Mouse (Mus musculus) adrenal gland, adult 8-10 months (tissue): ENCODE measurements around the gene Wsb2. TPM values are rescaled to one million over a fixed set of nuclear protein-coding genes. Genes with fewer than 3 reads are reported as not detected.
"Not testable (repeated sequence)": the region's sequence is repeated elsewhere in the genome, so short reads cannot be mapped to it uniquely, and the experiment has no call there.

Source experiments
- DNase-seq: peaks from one replicate; pipeline ENCODE4 v3.0.0; 2022
- total RNA-seq, 4 experiments: library from RNA; stranded (reverse); gene quantifications; 2 replicates each; pipeline ENCODE4 v1.2.4; 2022

The Wsb2 gene
- total RNA-seq, result 100 to 1,000 TPM; 138 to 152 (median 146) TPM

DNA sequence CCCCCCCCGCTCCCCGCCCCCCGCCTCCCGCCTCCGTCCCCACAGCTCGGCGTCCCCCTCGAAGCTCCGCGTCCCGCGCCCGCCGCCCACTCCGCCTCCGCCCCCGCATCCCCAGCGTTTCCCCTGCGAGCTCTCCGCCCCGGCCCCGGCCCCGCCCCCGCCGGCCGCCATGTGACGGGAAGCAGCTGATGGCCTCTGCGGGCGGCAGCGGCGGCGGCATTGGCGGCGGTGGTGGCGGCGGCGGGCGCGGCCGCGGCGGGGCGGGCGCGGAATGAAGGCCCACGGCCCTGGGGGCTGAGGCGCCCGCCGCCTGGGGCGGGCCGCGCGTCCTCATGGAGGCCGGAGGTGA lies at the start of gene Wsb2:
TSS of gene Wsb2 (plus strand) at position 176 of the 349 bp plus-strand sequence.
- peak; percentile 75 for DNase-seq

DNA sequence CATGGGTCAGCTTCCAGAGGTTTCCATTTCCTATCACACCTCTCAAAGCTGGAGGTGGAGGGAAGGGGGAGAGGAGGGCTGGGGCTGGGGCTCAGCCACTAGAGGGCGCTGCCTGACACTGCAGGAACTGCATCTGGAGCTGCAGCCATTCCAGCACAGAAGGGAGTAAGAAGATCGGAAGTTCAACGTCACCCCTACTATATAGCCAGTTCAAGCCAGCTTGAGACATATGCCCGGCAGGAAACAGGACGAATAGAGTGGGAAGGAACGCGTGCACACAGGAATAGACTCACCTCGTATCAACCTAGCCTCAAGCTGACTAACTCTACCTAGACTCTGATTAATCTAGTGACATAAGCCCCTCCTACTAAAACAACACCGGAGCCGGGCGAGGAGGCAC lies 49.4 kb upstream of the Wsb2 start:
- DNase-seq, result peak; percentile 58

- peak; percentile 56 for DNase-seq
Observed at GRCm38 (mm10) chr5:117313420-117313819, 43.7 kb upstream of the Wsb2 start.

- DNase-seq, result no peak
Observed at GRCm38 (mm10) chr5:117313909-117314308, 43.2 kb upstream of the Wsb2 start.

DNA sequence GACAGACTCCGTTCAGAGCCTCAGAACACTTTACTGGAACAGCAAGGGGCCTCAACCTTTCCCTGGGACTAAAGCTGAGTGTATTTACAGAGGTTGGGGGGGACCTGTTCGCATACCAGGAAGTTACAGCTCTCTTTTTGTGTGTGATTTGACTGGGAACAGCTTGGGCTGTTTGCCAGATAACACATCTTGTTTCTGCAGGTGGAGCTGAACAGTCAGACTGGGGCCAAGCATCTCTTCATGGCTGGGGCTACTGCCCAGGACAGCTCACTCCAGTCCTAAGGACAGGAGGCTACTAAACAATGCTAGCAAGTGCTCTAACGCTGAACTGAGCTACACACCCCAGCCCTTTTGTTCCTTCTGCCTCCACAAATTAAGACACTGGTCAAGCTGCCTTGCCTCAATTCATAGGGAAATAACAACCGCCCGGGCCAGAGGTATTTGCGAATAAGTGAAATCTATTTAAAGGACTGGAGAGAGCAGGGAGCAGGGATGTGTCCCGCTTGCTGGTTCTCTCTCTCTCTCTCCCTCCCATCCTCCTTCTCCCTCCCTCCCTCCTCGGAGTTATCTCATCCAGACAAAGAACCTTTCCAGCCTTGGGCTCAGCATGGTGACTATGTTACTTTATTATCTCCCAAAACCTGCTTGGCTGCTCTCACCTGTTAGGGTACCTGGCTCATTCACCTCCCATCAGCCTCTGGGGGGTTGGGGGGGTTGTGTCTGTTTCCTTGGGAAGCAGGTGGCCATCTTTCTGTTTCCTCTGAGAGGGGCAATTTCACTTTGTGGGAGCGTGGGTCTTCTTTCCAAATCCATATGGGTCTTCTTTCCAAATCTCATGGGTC lies 42.3 kb upstream of the Wsb2 start:
- DNase-seq, result no peak

GRCm38 (mm10) chr5:117318741-117319629 lies 38.1 kb upstream of the Wsb2 start, which contains the start of gene Vsig10:
Gene Vsig10, plus strand, starts transcription at chr5:117319083.
- DNase-seq, result peak; percentile 68

GRCm38 (mm10) chr5:117323751-117324150 lies 33.4 kb upstream of the Wsb2 start:
- DNase-seq, result no peak

- DNase-seq, result no peak
Observed at GRCm38 (mm10) chr5:117326408-117326807, 30.7 kb upstream of the Wsb2 start.

DNA sequence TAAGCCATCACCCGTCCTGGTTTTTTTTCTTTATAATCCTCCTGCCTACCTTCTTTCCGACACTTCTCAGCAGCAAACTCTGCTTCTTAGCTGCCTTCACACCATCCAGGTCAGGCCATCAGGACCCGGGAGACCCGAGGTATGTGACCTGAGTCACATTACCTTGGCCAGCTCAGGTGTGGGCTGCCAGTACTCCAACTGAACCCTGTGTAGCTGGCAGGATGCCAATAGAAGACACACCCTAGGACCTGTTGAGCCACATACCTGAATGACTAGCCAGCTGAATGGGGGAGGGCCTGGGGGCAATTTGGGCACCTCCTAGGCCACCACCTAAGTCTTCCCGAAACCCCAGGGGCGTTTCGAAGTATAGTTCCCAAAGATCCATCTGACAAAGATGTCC lies 26.6 kb upstream of the Wsb2 start:
- no peak for DNase-seq

GRCm38 (mm10) chr5:117337999-117338398 lies 19.1 kb upstream of the Wsb2 start:
- no peak for DNase-seq

DNA sequence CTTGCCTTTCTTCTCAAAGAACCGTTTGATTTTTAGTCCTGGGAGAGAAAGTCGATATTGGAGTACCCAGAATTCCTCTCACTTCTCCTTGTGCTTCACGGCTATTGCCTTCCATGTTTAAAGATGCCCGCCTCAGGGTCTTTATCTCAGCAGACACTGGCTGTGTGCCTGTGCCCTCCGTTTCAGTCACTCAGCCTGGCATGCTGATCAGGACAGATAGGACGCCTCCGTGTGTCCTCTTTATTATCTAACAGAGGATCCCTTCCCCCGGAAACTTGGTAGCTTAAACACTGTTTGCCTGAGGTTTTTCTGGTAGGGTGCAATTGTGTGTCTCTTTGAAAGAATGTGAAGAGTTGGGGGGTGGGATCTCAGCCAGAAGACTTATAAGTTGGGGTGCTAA lies 18.6 kb upstream of the Wsb2 start:
- no peak for DNase-seq

DNA sequence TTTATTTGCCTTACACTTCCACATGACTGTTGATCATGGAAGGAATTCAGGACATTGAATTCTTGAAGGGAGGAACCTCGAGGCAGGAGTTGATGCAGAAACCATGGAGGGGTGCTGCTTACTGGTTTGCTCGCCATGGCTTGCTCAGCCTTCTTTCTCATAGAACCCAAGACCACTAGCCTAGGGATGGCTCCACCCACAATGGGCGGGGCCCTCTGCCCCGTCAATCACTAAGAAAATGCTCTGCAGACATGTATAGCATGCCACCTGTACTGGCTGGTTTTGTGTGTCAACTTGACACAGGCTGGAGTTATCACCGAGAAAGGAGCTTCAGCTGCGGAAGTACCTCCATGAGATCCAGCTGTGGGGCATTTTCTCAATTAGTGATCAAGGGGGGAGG lies 17.0 kb upstream of the Wsb2 start:
- DNase-seq, result no peak

GRCm38 (mm10) chr5:117341896-117342295 lies 15.2 kb upstream of the Wsb2 start:
- DNase-seq, result no peak

DNA sequence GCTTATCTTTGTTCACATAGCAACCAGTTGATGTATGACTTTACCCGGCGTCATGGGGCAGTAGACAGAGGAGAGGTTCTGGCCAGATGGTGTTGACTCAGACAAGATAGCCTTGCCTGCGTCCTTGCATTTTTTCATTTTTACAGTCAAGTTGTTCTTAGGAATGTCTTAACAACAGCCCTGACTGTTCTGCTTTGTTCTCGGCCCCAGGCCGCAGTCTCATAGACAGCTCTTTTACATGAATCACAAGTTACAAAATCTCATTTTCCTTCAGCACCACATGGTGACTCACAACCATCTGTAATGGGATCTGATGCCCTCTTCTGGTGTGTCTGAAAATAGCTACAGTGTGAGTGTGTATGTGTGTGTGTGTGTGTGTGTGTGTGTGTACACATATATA lies 12.6 kb upstream of the Wsb2 start:
- not testable (repeated sequence) for DNase-seq

GRCm38 (mm10) chr5:117345432-117345976 lies 11.6 kb upstream of the Wsb2 start:
- no peak for DNase-seq

DNA sequence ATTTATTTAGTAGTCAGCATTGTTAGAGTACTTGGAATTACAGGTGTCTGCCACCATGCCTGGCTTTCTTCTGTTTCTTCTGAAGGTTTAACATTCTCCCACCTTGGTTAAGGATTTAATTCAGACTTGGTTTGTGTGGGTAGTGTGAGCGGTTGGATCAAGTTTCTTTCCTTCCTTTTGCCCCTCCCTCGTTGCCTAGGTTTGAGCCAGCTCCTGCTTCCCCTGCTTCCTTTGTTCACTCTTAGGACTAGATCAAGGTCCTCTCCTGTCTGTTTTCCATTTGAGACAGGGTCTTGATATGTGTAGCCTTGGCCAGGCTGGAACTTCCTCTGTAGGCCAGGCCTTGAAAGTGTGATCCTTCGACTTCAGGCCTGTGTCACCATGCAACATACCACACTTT lies 10.8 kb upstream of the Wsb2 start:
- DNase-seq, result no peak

GRCm38 (mm10) chr5:117347011-117347410 lies 10.1 kb upstream of the Wsb2 start:
- peak; percentile 53 for DNase-seq

GRCm38 (mm10) chr5:117347838-117348237 lies 9.3 kb upstream of the Wsb2 start:
- DNase-seq, result no peak

DNA sequence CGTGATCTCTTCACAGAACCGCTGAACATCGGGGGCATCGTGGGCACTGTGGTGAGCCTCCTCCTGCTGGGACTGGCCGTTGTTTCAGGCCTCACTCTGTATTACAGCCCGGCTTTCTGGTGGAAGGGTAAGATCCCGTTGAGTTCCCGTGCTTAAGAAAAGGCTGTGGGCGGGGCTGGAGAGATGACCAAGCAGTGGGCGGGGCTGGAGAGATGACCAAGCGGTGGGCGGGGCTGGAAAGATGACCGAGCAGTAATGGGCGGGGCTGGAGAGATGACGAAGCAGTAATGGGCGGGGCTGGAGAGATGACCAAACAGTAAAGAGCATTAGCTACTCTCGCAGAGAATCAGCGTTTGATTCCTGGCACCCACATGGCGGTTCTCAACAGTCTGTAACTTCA lies 8.8 kb upstream of the Wsb2 start:
- peak; percentile 54 for DNase-seq

DNA sequence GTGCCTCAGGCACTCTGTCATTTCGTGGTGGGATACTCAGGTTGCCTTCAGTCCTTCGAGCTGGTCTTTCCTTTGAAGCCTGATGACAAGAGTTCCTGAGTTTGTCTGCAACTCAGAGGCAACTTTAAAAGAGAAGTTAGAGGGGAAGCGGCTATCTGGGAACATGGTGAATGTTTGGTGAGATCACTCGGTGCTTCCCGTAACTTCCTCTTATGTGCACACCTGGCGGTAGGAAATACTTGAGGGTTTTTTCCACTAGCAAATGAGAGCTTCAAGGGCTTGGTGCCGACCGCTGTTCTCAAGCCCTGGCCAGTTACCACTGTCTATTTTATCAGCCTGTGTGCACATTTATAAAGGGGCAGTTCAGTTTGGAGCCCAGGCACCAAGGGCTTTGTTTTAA lies 3.0 kb upstream of the Wsb2 start:
- no peak for DNase-seq

DNA sequence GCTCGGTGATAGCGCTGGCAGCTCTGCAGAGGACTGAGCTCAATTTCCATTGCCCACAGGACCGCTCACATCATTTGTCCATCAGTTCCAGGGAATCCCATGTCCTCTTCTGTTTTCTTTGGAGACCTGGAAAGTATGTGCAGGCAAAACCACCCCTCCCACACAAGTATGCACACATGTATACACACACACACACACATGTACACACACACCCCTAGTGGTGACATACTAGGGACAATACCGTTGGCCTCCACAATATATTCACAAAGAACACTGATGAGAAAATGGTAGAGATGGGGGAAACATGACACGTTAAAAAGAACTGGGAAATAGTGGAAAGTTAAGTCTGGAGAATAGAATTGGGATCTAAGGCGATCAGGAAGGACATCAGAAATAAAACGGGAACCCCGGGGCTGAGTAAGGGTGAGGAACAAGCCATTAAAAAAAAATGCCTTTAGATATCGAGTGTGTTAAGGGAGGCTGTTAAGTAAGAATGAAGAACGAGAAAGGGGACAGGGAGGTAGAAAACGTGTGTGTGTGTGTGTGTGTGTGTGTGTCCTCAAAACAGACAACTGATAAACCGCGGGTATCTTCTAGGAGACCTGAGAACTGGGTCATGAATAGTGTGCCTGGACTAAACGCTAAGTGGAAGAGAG lies 1.3 kb upstream of the Wsb2 start:
- no peak for DNase-seq

GRCm38 (mm10) chr5:117356365-117357128 lies 557 bp upstream of the Wsb2 start:
- DNase-seq, result peak; percentile 83
